In genomic region chr2:131186771-131187601, GRCm38 (mm10) we compare ENCODE assay signal across 8 mouse cellular contexts. TPM values are rescaled to one million over a fixed set of nuclear protein-coding genes. Genes with fewer than 3 reads are reported as not detected.
DNase-seq lines count a peak whose midpoint lies in the region; ATAC-seq and TF ChIP-seq lines count a peak whose summit lies in the region.

Gene Cdc25b, plus strand, starts transcription at chr2:131186949.
Gene Spef1, minus strand, starts transcription at chr2:131187282.

- peak within 1 kb of the TSS; percentile 83 for H3K9ac ChIP-seq in embryonic facial prominence, embryonic 11.5 days (replicated peaks; ENCODE audit: low read length)
- peak within 1 kb of the TSS; percentile 64 for H3K9ac ChIP-seq in limb, embryonic 14.5 days (ENCODE audit: low read depth, low read length, severe bottlenecking)
- H3K9ac ChIP-seq in midbrain, embryonic 15.5 days = peak within 1 kb of the TSS; percentile 55

- peak; percentile 96 for DNase-seq in A20 (ENCODE audit: low read depth, low spot score)
- peak; percentile 92 for DNase-seq in adrenal gland, postnatal 14 days
- DNase-seq in embryonic facial prominence, embryonic 11.5 days (ENCODE audit: low spot score) = peak; percentile 90
- peak; percentile 99 for DNase-seq in heart, adult 11 months
- peak; percentile 87 for DNase-seq in kidney, adult 11 months
- DNase-seq in limb, embryonic 14.5 days (ENCODE audit: low spot score) = peak; percentile 86
- DNase-seq in spleen, postnatal 10 days (ENCODE audit: low spot score in 2 of 2) = peak; percentile 89 to 95

- under 1% methylated on average over 42 of the region's 43 CpGs for WGBS in embryonic facial prominence, embryonic 11.5 days
- WGBS in limb, embryonic 14.5 days = 1% methylated on average over 40 of the region's 43 CpGs
- WGBS in midbrain, embryonic 15.5 days = under 1% methylated on average over 43 of the region's 43 CpGs

- peak within 1 kb of the TSS; percentile 67; the same call in 1 of the 2 replicates for H3K27ac ChIP-seq in embryonic facial prominence, embryonic 11.5 days (replicated peaks; ENCODE audit: low read depth, low read length)
- H3K27ac ChIP-seq in limb, embryonic 14.5 days (replicated peaks; ENCODE audit: low read depth, low read length) = peak within 1 kb of the TSS; percentile 70
- peak within 1 kb of the TSS; percentile 45 for H3K27ac ChIP-seq in midbrain, embryonic 15.5 days

- H3K4me3 ChIP-seq in embryonic facial prominence, embryonic 11.5 days (ENCODE audit: low read depth, low read length) = peak within 1 kb of the TSS; percentile 63
- peak within 1 kb of the TSS; percentile 59 for H3K4me3 ChIP-seq in limb, embryonic 14.5 days (replicated peaks; ENCODE audit: low read length)
- H3K4me3 ChIP-seq in midbrain, embryonic 15.5 days = peak within 1 kb of the TSS; percentile 58

- H3K4me2 ChIP-seq in embryonic facial prominence, embryonic 11.5 days (ENCODE audit: low read depth, low read length) = peak within 1 kb of the TSS; percentile 87
- peak within 1 kb of the TSS; percentile 66 for H3K4me2 ChIP-seq in limb, embryonic 14.5 days (replicated peaks; ENCODE audit: low read depth, low read length, severe bottlenecking)
- peak within 1 kb of the TSS; percentile 69 for H3K4me2 ChIP-seq in midbrain, embryonic 15.5 days

- H3K4me1 ChIP-seq in embryonic facial prominence, embryonic 11.5 days (ENCODE audit: control insufficient read depth, insufficient read depth, low read length) = no peaks in the 10 kb centered on the region; the same call in none of the 2 replicates
- peaks cover 17% of the 10 kb centered on the region for H3K4me1 ChIP-seq in limb, embryonic 14.5 days (ENCODE audit: control insufficient read depth, insufficient read depth, low read length)
- peaks cover 36% of the 10 kb centered on the region for H3K4me1 ChIP-seq in midbrain, embryonic 15.5 days

- no peaks in the 10 kb centered on the region for H3K27me3 ChIP-seq in embryonic facial prominence, embryonic 11.5 days (ENCODE audit: control insufficient read depth, insufficient read depth, low read length)
- H3K27me3 ChIP-seq in limb, embryonic 14.5 days (ENCODE audit: control insufficient read depth, insufficient read depth, low read length) = no peaks in the 10 kb centered on the region
- no peaks in the 10 kb centered on the region for H3K27me3 ChIP-seq in midbrain, embryonic 15.5 days (replicated peaks)

- H3K9me3 ChIP-seq in embryonic facial prominence, embryonic 11.5 days (replicated peaks; ENCODE audit: control insufficient read depth, low read length) = no peaks in the 10 kb centered on the region
- H3K9me3 ChIP-seq in limb, embryonic 14.5 days (ENCODE audit: control insufficient read depth, low read length) = no peaks in the 10 kb centered on the region
- H3K9me3 ChIP-seq in midbrain, embryonic 15.5 days = no peaks in the 10 kb centered on the region

- TF ChIP-seq POLR2A in limb, embryonic 14.5 days (IDR thresholded peaks at IDR 0.05; ENCODE audit: borderline replicate concordance, extremely low read depth, insufficient read depth, insufficient read length) = 0 out of 2 replicates have a peak, but pooled peaks have one; percentile 42

- H3K36me3 ChIP-seq in embryonic facial prominence, embryonic 11.5 days (replicated peaks; ENCODE audit: control insufficient read depth, insufficient read depth, low read depth, low read length) = no peaks in the 10 kb centered on the region
- H3K36me3 ChIP-seq in limb, embryonic 14.5 days (ENCODE audit: control insufficient read depth, insufficient read depth, low read length) = peaks cover 19% of the 10 kb centered on the region
- H3K36me3 ChIP-seq in midbrain, embryonic 15.5 days (replicated peaks) = no peaks in the 10 kb centered on the region

- ATAC-seq in embryonic facial prominence, embryonic 11.5 days (replicated peaks; ENCODE audit: insufficient number of reproducible peaks, low FRiP score, low TSS enrichment, low read depth) = peak; percentile 77
- ATAC-seq in limb, embryonic 14.5 days (ENCODE audit: low FRiP score, low read depth) = peak; percentile 89
- peak; percentile 89 for ATAC-seq in midbrain, embryonic 15.5 days (replicated peaks)

RNA-seq across cellular contexts. Expression of gene Cdc25b, which starts in this region (rescaled TPM):
- 16.1 and 17.8 TPM in 2 replicates for total RNA-seq in adrenal gland, postnatal 14 days (2021)
- 48.0 and 53.4 TPM in 2 replicates for polyA plus RNA-seq in embryonic facial prominence, embryonic 11.5 days (2014; fragmentation: Nextera tagmentation; extraction: Ambion mirVana)
- polyA plus RNA-seq in limb, embryonic 14.5 days (2012; rRNA removed) = 76.4 and 88.9 TPM in 2 replicates
- 52.1 and 56.2 TPM in 2 replicates for polyA plus RNA-seq in limb, embryonic 14.5 days (2014; fragmentation: Nextera tagmentation; extraction: Ambion mirVana)
- 23.9 and 27.0 TPM in 2 replicates for polyA plus RNA-seq in midbrain, embryonic 15.5 days (2015; fragmentation: Nextera tagmentation; extraction: Ambion mirVana)

RNA-seq across cellular contexts. Expression of gene Spef1, which starts in this region (rescaled TPM):
- total RNA-seq in adrenal gland, postnatal 14 days (2021) = 7.0 and 7.5 TPM in 2 replicates
- 3.4 and 4.1 TPM in 2 replicates for polyA plus RNA-seq in embryonic facial prominence, embryonic 11.5 days (2014; fragmentation: Nextera tagmentation; extraction: Ambion mirVana)
- polyA plus RNA-seq in limb, embryonic 14.5 days (2012; rRNA removed) = 16.3 and 18.2 TPM in 2 replicates
- polyA plus RNA-seq in limb, embryonic 14.5 days (2014; fragmentation: Nextera tagmentation; extraction: Ambion mirVana) = 6.7 and 8.1 TPM in 2 replicates
- polyA plus RNA-seq in midbrain, embryonic 15.5 days (2015; fragmentation: Nextera tagmentation; extraction: Ambion mirVana) = 10.6 and 11.3 TPM in 2 replicates

Comparison
In these comparisons a context has a peak if more than half of its experiments do, and no peak if none do; other contexts are left out.
1. Peak in every context shown above with its lines: DNase-seq, ATAC-seq, H3K4me3 ChIP-seq and H3K27ac ChIP-seq.